Comparison of ENCODE assay signal across 9 mouse cellular contexts in genomic region chr2:168990061-168990753, GRCm38 (mm10). TPM values are rescaled to one million over a fixed set of nuclear protein-coding genes. Genes with fewer than 3 reads are reported as not detected.
DNase-seq lines count a peak whose midpoint lies in the region; ATAC-seq and TF ChIP-seq lines count a peak whose summit lies in the region.
"Had no signal": no experiment of that assay in that cellular context is flagged by ENCODE, and none has a peak within 500 bp of the region (broad histone marks: within the 10 kb centered on the region; RNA-seq: fewer than 3 reads in every experiment).

No protein-coding gene starts in this region.

- H3K27me3 ChIP-seq in neural tube, embryonic 11.5 days (ENCODE audit: control insufficient read depth, insufficient read depth, low read length): no peaks in the 10 kb centered on the region
- H3K27me3 ChIP-seq in hindbrain, postnatal 0 days (ENCODE audit: insufficient read depth, low read length): no peaks in the 10 kb centered on the region
- H3K27me3 ChIP-seq: liver, embryonic 13.5 days had no signal

- peak; percentile 4 for DNase-seq in gastrocnemius, adult 18-20 months (ENCODE audit: low spot score)
- no peak for DNase-seq in gastrocnemius, adult 8-10 months (ENCODE audit: low spot score in 2 of 2)
- DNase-seq in neural tube, embryonic 11.5 days (ENCODE audit: low spot score): peak; percentile 38
- no peak for DNase-seq in neural tube, embryonic 10.5 days (ENCODE audit: extremely low spot score, low spot score)
- peak; percentile 92 for DNase-seq in hindbrain, postnatal 0 days (ENCODE audit: low spot score)
- DNase-seq in retina, postnatal 7 days (ENCODE audit: low read depth, low spot score): peak; percentile 41
- no peak for DNase-seq in adrenal gland, adult 8-10 months
- no peak for DNase-seq in natural killer cell, adult 2 months (ENCODE audit: low spot score in 2 of 2)
- DNase-seq: liver, embryonic 13.5 days had no signal

- no peak for ATAC-seq in neural tube, embryonic 11.5 days (ENCODE audit: insufficient read depth, low FRiP score, low TSS enrichment)
- no peak for ATAC-seq in hindbrain, postnatal 0 days

- H3K4me3 ChIP-seq in neural tube, embryonic 11.5 days (ENCODE audit: low read depth, low read length): no peak overlapping the region
- H3K4me3 ChIP-seq in hindbrain, postnatal 0 days (ENCODE audit: low read length): no peak overlapping the region
- H3K4me3 ChIP-seq: liver, embryonic 13.5 days had no signal

- WGBS in neural tube, embryonic 11.5 days: 60% methylated on average over 13 of the region's 13 CpGs
- 43% methylated on average over 13 of the region's 13 CpGs for WGBS in hindbrain, postnatal 0 days

- H3K9ac ChIP-seq in neural tube, embryonic 11.5 days (ENCODE audit: low read length): no peak overlapping the region
- peak overlapping the region; percentile 9; the same call in 1 of the 2 replicates for H3K9ac ChIP-seq in hindbrain, postnatal 0 days (replicated peaks; ENCODE audit: low read length)
- H3K9ac ChIP-seq: liver, embryonic 13.5 days had no signal

- H3K4me2 ChIP-seq in neural tube, embryonic 11.5 days (ENCODE audit: low read depth): peak overlapping the region; percentile 16; the same call in 1 of the 2 replicates
- H3K4me2 ChIP-seq in hindbrain, postnatal 0 days (ENCODE audit: low read depth, low read length): peak overlapping the region; percentile 21; the same call in 1 of the 2 replicates
- H3K4me2 ChIP-seq: liver, embryonic 13.5 days had no signal

- peak; percentile 73 for TF ChIP-seq CTCF in hindbrain, postnatal 0 days (IDR thresholded peaks at IDR 0.05; ENCODE audit: low read depth)

- H3K4me1 ChIP-seq in neural tube, embryonic 11.5 days (ENCODE audit: control insufficient read depth, insufficient read depth, low read length): no peaks in the 10 kb centered on the region
- H3K4me1 ChIP-seq in hindbrain, postnatal 0 days (ENCODE audit: insufficient read depth, low read length): no peaks in the 10 kb centered on the region
- H3K4me1 ChIP-seq: liver, embryonic 13.5 days had no signal

- no peaks in the 10 kb centered on the region for H3K36me3 ChIP-seq in neural tube, embryonic 11.5 days (ENCODE audit: control insufficient read depth, insufficient read depth, low read length)
- no peaks in the 10 kb centered on the region for H3K36me3 ChIP-seq in hindbrain, postnatal 0 days (ENCODE audit: insufficient read depth, low read length)
- H3K36me3 ChIP-seq: liver, embryonic 13.5 days had no signal

- no peaks in the 10 kb centered on the region for H3K9me3 ChIP-seq in neural tube, embryonic 11.5 days (ENCODE audit: control insufficient read depth, low read length)
- no peaks in the 10 kb centered on the region for H3K9me3 ChIP-seq in hindbrain, postnatal 0 days (ENCODE audit: low read length)
- H3K9me3 ChIP-seq: liver, embryonic 13.5 days had no signal

- H3K27ac ChIP-seq in neural tube, embryonic 11.5 days (ENCODE audit: low read depth, low read length): no peak overlapping the region
- H3K27ac ChIP-seq in hindbrain, postnatal 0 days: peak overlapping the region; percentile 45; the same call in 1 of the 2 replicates
- H3K27ac ChIP-seq: liver, embryonic 13.5 days had no signal

RNA-seq across cellular contexts. Expression of gene Zfp64, which starts 34.8 kb away (rescaled TPM):
- 1 to 10 TPM; 7.4 to 7.6 TPM for total RNA-seq in gastrocnemius, adult 18-20 months (2021)
- total RNA-seq in gastrocnemius, adult 8-10 months (2022): 10 to 100 TPM in 1 of 4 experiments, 1 to 10 TPM in 3; 6.8 to 10.1 (median 7.4) TPM
- 30.6 and 35.1 TPM in 2 replicates for polyA plus RNA-seq in neural tube, embryonic 11.5 days (2014; fragmentation: Nextera tagmentation; extraction: Ambion mirVana)
- 32.1 and 44.3 TPM in 2 replicates for total RNA-seq in hindbrain, postnatal 0 days (2014; rRNA removed)
- polyA plus RNA-seq in hindbrain, postnatal 0 days (2015; fragmentation: Nextera tagmentation; extraction: Ambion mirVana): 24.9 and 27.5 TPM in 2 replicates
- 10 to 100 TPM; 15.5 to 23.2 (median 19.7) TPM for total RNA-seq in adrenal gland, adult 8-10 months (2022)

Comparison
In these comparisons a context has a peak if more than half of its experiments do, and no peak if none do; other contexts are left out.
1. DNase-seq: peak in gastrocnemius, adult 18-20 months (single experiment), neural tube, embryonic 11.5 days (single experiment), hindbrain, postnatal 0 days (single experiment) and retina, postnatal 7 days (single experiment); none in gastrocnemius, adult 8-10 months (0 of 2), neural tube, embryonic 10.5 days (single experiment), adrenal gland, adult 8-10 months (single experiment) and natural killer cell, adult 2 months (0 of 2).